Mouse (Mus musculus) kidney, postnatal 0 days (tissue): ENCODE data around the gene Pdss2. TPM values are rescaled to one million over a fixed set of nuclear protein-coding genes. Genes with fewer than 3 reads are reported as not detected.

Experiments used
- ATAC-seq: fragments of 200-750 bp; cut with Nextera tagmentation; replicated peaks from 2 replicates; pipeline ENCODE4 v1.8.0; 2017; ENCODE audit warnings: low read depth, moderate number of reproducible peaks, moderate TSS enrichment, moderate library complexity; ENCODE audit not compliant: low FRiP score
- DNase-seq: peaks from one replicate; pipeline ENCODE4 v3.0.0-alpha.2; 2016; ENCODE audit warnings: low spot score
- H3K27ac ChIP-seq: fragments of 300-500 bp; sonication (generic); 2 replicates; pipeline ENCODE4 v1.5.1; 2014; ENCODE audit warnings: mild to moderate bottlenecking
- H3K27me3 ChIP-seq: fragments of 300-500 bp; sonication (generic); 2 replicates; pipeline ENCODE4 v1.6.1; 2014; ENCODE audit warnings: low read length, mixed read lengths; ENCODE audit not compliant: insufficient read depth
- H3K36me3 ChIP-seq: fragments of 300-500 bp; sonication (generic); 2 replicates; pipeline ENCODE4 v1.6.1; 2014; ENCODE audit warnings: low read length, mixed read lengths; ENCODE audit not compliant: insufficient read depth
- H3K4me1 ChIP-seq: fragments of 300-500 bp; sonication (generic); replicated peaks from 2 replicates; pipeline ENCODE4 v1.6.1; 2014; ENCODE audit warnings: antibody characterized with exemption, low read length, mixed read lengths; ENCODE audit not compliant: insufficient read depth
- H3K4me2 ChIP-seq: fragments of 300-500 bp; sonication (generic); 2 replicates; pipeline ENCODE4 v1.6.1; 2014; ENCODE audit warnings: mild to moderate bottlenecking, low read length, moderate library complexity, mixed read lengths
- H3K4me3 ChIP-seq: fragments of 300-500 bp; sonication (generic); replicated peaks from 2 replicates; pipeline ENCODE4 v1.5.1; 2014; ENCODE audit warnings: low read depth, low read length
- H3K9ac ChIP-seq: fragments of 300-500 bp; sonication (generic); 2 replicates; pipeline ENCODE4 v1.6.1; 2014; ENCODE audit warnings: low read depth, low read length
- H3K9me3 ChIP-seq: fragments of 300-500 bp; sonication (generic); replicated peaks from 2 replicates; pipeline ENCODE4 v1.6.1; 2016; ENCODE audit warnings: low read length, inconsistent platforms, mixed read lengths
- CTCF ChIP-seq: IDR thresholded peaks from 2 replicates; pipeline ENCODE4 v1.5.1; 2016; ENCODE audit warnings: antibody characterized with exemption, low read depth, mild to moderate bottlenecking, moderate library complexity
- WGBS: fragments of 180-500 bp; shearing (Covaris S2); extraction: QIAGEN DNeasy Blood & Tissue Kit; methylation state at CpG from one replicate; pipeline ENCODE4 v1.1.7; 2014; 5-methylcytosine and 5-hydroxymethylcytosine counted together
- polyA plus RNA-seq: library from polyadenylated mRNA; unstranded; fragments of >200 nt; fragmentation: Nextera tagmentation; extraction: Ambion mirVana; gene quantifications from 2 replicates; pipeline ENCODE4 v1.2.1, GENCODE M21; 2015

Pdss2 gene
- polyA plus RNA-seq, 1 experiment from 2014 or later, result 13.7 TPM

DNA sequence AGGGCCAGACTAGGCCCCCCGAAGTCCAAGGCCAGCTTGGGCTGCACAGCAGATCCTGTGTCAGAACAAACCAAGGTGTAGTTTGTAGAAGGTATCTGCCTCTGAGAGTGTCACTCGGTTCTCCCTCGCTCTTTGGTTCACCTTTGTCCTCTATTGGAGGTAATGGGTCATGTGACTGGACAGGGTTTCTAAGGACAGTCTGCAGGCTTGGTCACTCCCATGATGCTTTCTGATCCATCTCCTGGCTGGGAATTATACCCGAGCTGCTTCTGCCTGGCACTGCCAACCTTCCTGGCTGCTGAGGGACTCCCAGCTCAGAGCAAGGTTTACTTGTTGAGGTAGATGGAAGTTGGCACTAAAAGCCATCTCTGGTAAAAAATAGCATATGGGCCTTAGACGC, 269.6 kb downstream of the Pdss2 start:
- Histone ChIP-seq H3K27me3 (no peaks in the 10 kb centered on the region), H3K9me3 (no peaks in the 10 kb centered on the region), H3K4me3 (no peak overlapping the region), H3K9ac (no peak overlapping the region), H3K4me1 (peaks cover 16% of the 10 kb centered on the region; the same call in 1 of the 2 replicates), H3K4me2 (no peak overlapping the region), H3K36me3 (peaks cover 7% of the 10 kb centered on the region; the same call in 1 of the 2 replicates), H3K27ac (peak overlapping the region; percentile 64; the same call in 1 of the 2 replicates)
- ATAC-seq (peak; percentile 67), DNase-seq (no peak)
- 73% methylated on average over 5 of the region's 5 CpGs for WGBS
- TF ChIP-seq CTCF, result no peak

DNA sequence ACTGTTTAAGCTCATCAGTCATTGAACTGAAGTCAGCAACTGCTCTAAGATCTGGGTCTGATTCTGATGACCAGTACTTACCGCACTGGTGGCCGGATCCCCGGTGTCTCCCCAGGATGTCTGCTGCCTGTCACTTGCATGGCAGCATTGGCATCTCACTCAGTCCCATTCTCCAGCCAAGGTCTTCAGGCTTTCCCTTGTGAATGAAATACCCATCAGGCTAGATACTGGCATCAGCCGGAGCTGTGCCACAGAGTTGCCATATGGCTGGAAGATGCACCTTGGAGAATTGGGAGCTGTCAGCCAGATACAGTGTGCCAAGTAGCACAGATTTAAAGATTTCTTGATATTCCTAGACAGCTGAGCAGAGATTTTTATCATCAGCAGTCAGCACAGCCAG, 281.3 kb downstream of the Pdss2 start:
- H3K4me1 ChIP-seq, result no peaks in the 10 kb centered on the region
- H3K27me3 ChIP-seq, result no peaks in the 10 kb centered on the region
- no peaks in the 10 kb centered on the region for H3K9me3 ChIP-seq
- 95% methylated on average over 4 of the region's 4 CpGs for WGBS
- H3K27ac ChIP-seq, result no peak overlapping the region
- no peak overlapping the region for H3K4me3 ChIP-seq
- H3K9ac ChIP-seq, result no peak overlapping the region
- no peak overlapping the region for H3K4me2 ChIP-seq
- ATAC-seq (no peak), DNase-seq (no peak)
- H3K36me3 ChIP-seq, result peaks cover 24% of the 10 kb centered on the region
- TF ChIP-seq CTCF, result no peak

DNA sequence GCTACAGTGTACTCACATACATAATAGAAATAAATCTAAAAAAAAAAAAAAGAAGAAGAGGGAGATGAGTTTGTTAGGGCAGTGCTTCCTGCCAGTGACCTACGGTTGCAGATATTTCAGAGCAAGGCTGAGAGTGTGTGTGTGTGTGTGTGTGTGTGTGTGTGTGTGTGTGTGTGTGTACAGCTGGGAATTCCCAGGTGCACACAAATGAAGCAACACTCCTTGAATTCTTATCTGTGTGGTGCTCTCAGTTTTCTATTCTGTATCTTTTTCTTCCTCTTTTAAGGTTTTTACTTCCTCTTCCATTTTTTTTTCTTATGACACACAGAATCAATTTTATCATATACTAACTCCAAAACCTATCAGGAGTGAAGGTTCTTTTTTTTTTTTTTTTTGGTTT, 283.0 kb downstream of the Pdss2 start:
- 71% methylated on average over 1 of the region's 1 CpGs for WGBS
- ATAC-seq (no peak), DNase-seq (no peak)
- peaks cover 14% of the 10 kb centered on the region for H3K36me3 ChIP-seq
- H3K9ac ChIP-seq, result no peak overlapping the region
- H3K27ac ChIP-seq, result no peak overlapping the region
- H3K9me3 ChIP-seq, result no peaks in the 10 kb centered on the region
- H3K4me1 ChIP-seq, result no peaks in the 10 kb centered on the region
- TF ChIP-seq CTCF, result no peak
- H3K4me3 ChIP-seq, result no peak overlapping the region
- H3K4me2 ChIP-seq, result no peak overlapping the region
- H3K27me3 ChIP-seq, result no peaks in the 10 kb centered on the region

DNA sequence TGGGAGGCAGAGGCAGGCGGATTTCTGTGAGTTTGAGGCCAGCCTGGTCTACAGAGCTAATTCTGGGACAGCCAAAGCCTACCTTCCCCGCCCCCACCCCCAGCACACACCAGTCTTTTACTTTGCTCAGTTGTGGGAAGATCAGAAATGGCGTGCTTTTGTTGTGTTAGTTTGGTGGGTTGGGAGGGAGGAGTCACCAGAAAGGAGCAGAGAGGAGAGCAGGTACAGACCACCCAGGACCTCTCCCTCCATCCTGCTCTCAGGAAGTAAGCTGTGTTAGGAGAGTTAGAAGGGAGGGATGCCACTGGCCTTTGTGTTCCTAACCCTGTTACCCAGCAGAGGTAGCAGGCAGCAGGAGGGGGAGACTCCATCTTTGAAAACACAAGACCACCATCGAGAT, 285.8 kb downstream of the Pdss2 start:
- Histone ChIP-seq H3K27ac (no peak overlapping the region), H3K9ac (no peak overlapping the region), H3K9me3 (no peaks in the 10 kb centered on the region), H3K4me2 (no peak overlapping the region), H3K4me1 (no peaks in the 10 kb centered on the region), H3K36me3 (peaks cover 27% of the 10 kb centered on the region), H3K27me3 (no peaks in the 10 kb centered on the region), H3K4me3 (no peak overlapping the region)
- 79% methylated on average over 4 of the region's 4 CpGs for WGBS
- DNase-seq (no peak), ATAC-seq (no peak)
- no peak for TF ChIP-seq CTCF

DNA sequence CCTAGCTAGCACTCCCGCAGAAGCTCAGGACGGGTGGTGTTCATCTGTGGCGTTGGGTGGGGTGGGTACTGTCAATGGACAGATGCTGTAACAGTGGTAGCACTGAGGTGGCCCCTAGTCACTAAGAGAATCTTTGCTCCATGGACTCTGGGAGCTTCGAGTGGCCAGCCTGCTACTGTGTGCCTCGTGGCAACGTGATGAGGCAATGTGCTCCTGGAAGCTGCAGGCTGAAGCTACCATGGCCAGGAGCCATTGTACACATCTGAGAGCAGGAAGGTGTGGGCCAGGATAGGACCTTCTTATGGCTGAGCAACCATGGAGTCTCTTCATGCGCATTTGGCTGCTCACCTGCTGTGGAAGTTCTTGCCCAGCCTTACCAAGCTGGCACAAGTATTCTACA, 287.9 kb downstream of the Pdss2 start:
- Histone ChIP-seq H3K27ac (no peak overlapping the region), H3K9me3 (no peaks in the 10 kb centered on the region), H3K27me3 (no peaks in the 10 kb centered on the region), H3K4me3 (no peak overlapping the region), H3K9ac (no peak overlapping the region), H3K36me3 (peaks cover 30% of the 10 kb centered on the region), H3K4me2 (no peak overlapping the region), H3K4me1 (no peaks in the 10 kb centered on the region)
- 96% methylated on average over 7 of the region's 7 CpGs for WGBS
- ATAC-seq (no peak), DNase-seq (no peak)
- no peak for TF ChIP-seq CTCF

DNA sequence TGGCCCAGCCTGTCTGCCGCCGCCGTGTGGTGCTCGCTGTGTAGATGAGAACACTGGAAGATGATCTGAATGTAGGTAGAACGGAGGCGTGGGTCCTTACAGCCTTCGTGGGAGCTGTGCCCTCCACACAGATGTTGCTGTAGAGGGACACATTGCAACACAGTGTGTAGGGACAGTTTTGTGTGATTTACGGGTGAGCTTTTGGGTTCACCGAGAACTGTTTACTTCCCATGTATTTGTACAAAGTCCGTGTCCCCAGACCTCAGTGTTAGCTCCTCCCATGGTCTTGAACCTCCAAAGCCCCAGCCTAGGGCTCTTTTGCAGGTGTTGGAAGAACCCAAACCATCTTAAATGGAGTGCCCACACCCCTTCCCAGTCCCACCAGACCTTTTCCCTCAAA, 291.7 kb downstream of the Pdss2 start:
- no peak for TF ChIP-seq CTCF
- Histone ChIP-seq H3K9me3 (no peaks in the 10 kb centered on the region), H3K4me2 (no peak overlapping the region), H3K36me3 (peaks cover 26% of the 10 kb centered on the region), H3K4me3 (no peak overlapping the region), H3K9ac (no peak overlapping the region), H3K4me1 (peaks cover 7% of the 10 kb centered on the region), H3K27ac (no peak overlapping the region), H3K27me3 (no peaks in the 10 kb centered on the region)
- ATAC-seq, result no peak
- WGBS, result 87% methylated on average over 10 of the region's 10 CpGs
- no peak for DNase-seq

Other genes starting within 250 kb of the Pdss2 start
- gene Sobp, start 47.0 kb upstream of the Pdss2 start, polyA plus RNA-seq, result 0.91 and 1.2 TPM in 2 replicates
- gene 9030612E09Rik, start 46.8 kb upstream of the Pdss2 start, polyA plus RNA-seq, result 0.62 and 0.68 TPM in 2 replicates